Mouse (Mus musculus) liver, adult 2 months (tissue): Measurements from ENCODE around the gene Crabp2. TPM values are rescaled to one million over a fixed set of nuclear protein-coding genes. Genes with fewer than 3 reads are reported as not detected.

Experiments
- DNase-seq: peaks from one replicate; pipeline ENCODE4 v3.0.0-alpha.2; 2011; ENCODE audit warnings: low read depth, low spot score; ENCODE audit errors: extremely low read depth
- H3K27ac ChIP-seq: fragments of 200-500 bp; replicated peaks from 2 replicates; pipeline ENCODE4 v1.5.1; 2012; ENCODE audit warnings: low read depth, mild to moderate bottlenecking, control low read depth, inconsistent platforms, low read length; ENCODE audit not compliant: insufficient read depth
- H3K27me3 ChIP-seq: fragments of 200-500 bp; 2 replicates; pipeline ENCODE4 v1.6.1; 2012; ENCODE audit warnings: mild to moderate bottlenecking, moderate library complexity, low read length, inconsistent platforms; ENCODE audit not compliant: control insufficient read depth, insufficient read depth
- H3K36me3 ChIP-seq: fragments of 200-500 bp; 2 replicates; pipeline ENCODE4 v1.6.1; 2012; ENCODE audit warnings: low read length, inconsistent platforms; ENCODE audit not compliant: control insufficient read depth, insufficient read depth
- H3K4me1 ChIP-seq: fragments of 200-500 bp; 2 replicates; pipeline ENCODE4 v1.6.1; 2011; ENCODE audit warnings: low read length; ENCODE audit not compliant: control insufficient read depth, insufficient read depth
- H3K4me3 ChIP-seq: fragments of 200-500 bp; 2 replicates; pipeline ENCODE4 v1.5.1; 2011; ENCODE audit warnings: low read depth, mild to moderate bottlenecking, control low read depth, low read length, moderate library complexity; ENCODE audit not compliant: insufficient read depth
- H3K79me2 ChIP-seq: fragments of 200-500 bp; 2 replicates; pipeline ENCODE4 v1.6.1; 2012; ENCODE audit warnings: inconsistent platforms, mild to moderate bottlenecking, low read length, moderate library complexity; ENCODE audit not compliant: control insufficient read depth, insufficient read depth
- H3K9ac ChIP-seq: fragments of 200-500 bp; 2 replicates; pipeline ENCODE4 v1.6.1; 2012; ENCODE audit warnings: low read depth, mild to moderate bottlenecking, control low read depth, inconsistent platforms, low read length
- CTCF ChIP-seq: fragments of 200-500 bp; IDR thresholded peaks from 2 replicates; pipeline ENCODE4 v1.5.1; 2011; ENCODE audit warnings: low read depth, low read length, control low read depth
- POLR2A ChIP-seq: fragments of 200-500 bp; IDR thresholded peaks from 2 replicates; pipeline ENCODE4 v1.6.1; 2011; ENCODE audit warnings: low read length, control low read depth; ENCODE audit not compliant: insufficient read depth; ENCODE audit errors: extremely low read depth
- WGBS: fragments of 180-500 bp; shearing (Covaris S2); methylation state at CpG from one replicate; pipeline ENCODE4 v1.1.7; 2018; 5-methylcytosine and 5-hydroxymethylcytosine counted together
- polyA plus RNA-seq: library from polyadenylated mRNA; depleted of rRNA; stranded (reverse); fragments of >200 nt; gene quantifications from 2 replicates; pipeline ENCODE4 v1.2.3, GENCODE M21; 2012
- total RNA-seq: library from RNA; depleted of rRNA; stranded (reverse); fragments of >200 nt; gene quantifications from 2 replicates; pipeline ENCODE4 v1.2.3, GENCODE M21; 2014

Crabp2 gene
- total and polyA plus RNA-seq, 2 experiments: not detected

- TF ChIP-seq CTCF (peak; percentile 22; the same call in 1 of the 2 replicates), POLR2A (no peak)
- H3K36me3 ChIP-seq: no peaks in the 10 kb centered on the region
- H3K27me3 ChIP-seq: peaks cover 8% of the 10 kb centered on the region
- peak; percentile 31 for DNase-seq
- H3K27ac ChIP-seq: no peak overlapping the region
- no peaks in the 10 kb centered on the region for H3K79me2 ChIP-seq
- H3K4me3 ChIP-seq: peak overlapping the region; percentile 11
- no peaks in the 10 kb centered on the region for H3K4me1 ChIP-seq
- WGBS: 3% methylated on average over 21 of the region's 21 CpGs
- H3K9ac ChIP-seq: no peak overlapping the region
Observed at GRCm38 (mm10) chr3:87970184-87970938, 21.9 kb downstream of the Crabp2 start.

GRCm38 (mm10) chr3:87970939-87971488 is 22.5 kb downstream of the Crabp2 start, which contains the start of gene Nes:
TSS of gene Nes (plus strand) at chr3:87971078.
- Histone ChIP-seq H3K27ac (no peak within 1 kb of the TSS), H3K27me3 (peaks cover 8% of the 10 kb centered on the region), H3K9ac (peak within 1 kb of the TSS; percentile 58), H3K4me3 (peak within 1 kb of the TSS; percentile 63), H3K36me3 (no peaks in the 10 kb centered on the region), H3K4me1 (no peaks in the 10 kb centered on the region), H3K79me2 (no peaks in the 10 kb centered on the region)
- 2% methylated on average over 44 of the region's 44 CpGs for WGBS
- TF ChIP-seq POLR2A: 0 out of 2 replicates have a peak, but pooled peaks have one; percentile 3
- no peak for TF ChIP-seq CTCF
- peak; percentile 15 for DNase-seq

- no peaks in the 10 kb centered on the region for H3K79me2 ChIP-seq
- no peaks in the 10 kb centered on the region for H3K36me3 ChIP-seq
- TF ChIP-seq POLR2A: no peak
- TF ChIP-seq CTCF: no peak
- no peaks in the 10 kb centered on the region for H3K4me1 ChIP-seq
- H3K27me3 ChIP-seq: peaks cover 8% of the 10 kb centered on the region
- 4% methylated on average over 60 of the region's 60 CpGs for WGBS
- no peak for DNase-seq
- peak overlapping the region; percentile 58 for H3K9ac ChIP-seq
- H3K4me3 ChIP-seq: peak overlapping the region; percentile 63; the same call in 1 of the 2 replicates
- no peak overlapping the region for H3K27ac ChIP-seq
Observed at GRCm38 (mm10) chr3:87971489-87972202, 23.2 kb downstream of the Crabp2 start.

- Histone ChIP-seq H3K4me3 (no peak overlapping the region), H3K27ac (no peak overlapping the region), H3K4me1 (no peaks in the 10 kb centered on the region), H3K36me3 (no peaks in the 10 kb centered on the region), H3K79me2 (no peaks in the 10 kb centered on the region), H3K9ac (no peak overlapping the region), H3K27me3 (peaks cover 8% of the 10 kb centered on the region)
- no peak for TF ChIP-seq CTCF
- TF ChIP-seq POLR2A: no peak
- no peak for DNase-seq
- WGBS: 33% methylated on average over 8 of the region's 8 CpGs
Observed at GRCm38 (mm10) chr3:87972203-87972664, 23.8 kb downstream of the Crabp2 start.

- Histone ChIP-seq H3K36me3 (no peaks in the 10 kb centered on the region), H3K4me1 (no peaks in the 10 kb centered on the region), H3K4me3 (no peak overlapping the region), H3K79me2 (no peaks in the 10 kb centered on the region), H3K9ac (no peak overlapping the region), H3K27ac (no peak overlapping the region), H3K27me3 (peaks cover 8% of the 10 kb centered on the region)
- WGBS: 35% methylated on average over 5 of the region's 5 CpGs
- no peak for DNase-seq
- TF ChIP-seq POLR2A: no peak
- no peak for TF ChIP-seq CTCF
Observed at GRCm38 (mm10) chr3:87972776-87973175, 24.3 kb downstream of the Crabp2 start.
